Comparison of ENCODE assay signal across 26 mouse cellular contexts in the genomic region with DNA sequence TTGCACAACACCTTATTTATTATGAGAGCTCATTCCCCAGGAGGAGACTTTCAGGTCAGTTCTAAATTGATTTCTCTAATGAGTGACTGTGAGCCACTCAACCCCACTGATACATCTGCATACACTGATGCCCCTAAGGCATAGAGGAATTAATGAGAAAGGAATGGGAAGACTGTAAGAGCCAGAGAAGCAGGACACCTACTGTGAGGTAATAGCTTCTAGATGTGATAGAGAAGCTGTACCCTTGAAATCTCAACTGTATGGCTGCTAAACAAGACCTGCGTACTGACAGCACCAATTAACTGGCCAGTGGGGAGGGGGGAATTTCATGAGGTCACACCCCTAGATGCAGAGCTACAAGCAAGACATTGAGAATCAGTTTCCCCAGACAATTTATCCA.
A peak's percentile ranks its signal among the peaks of the same experiment; 100 is the strongest.
DNase-seq lines count a peak whose midpoint lies in the region; ATAC-seq and TF ChIP-seq lines count a peak whose summit lies in the region.
"Had no signal": no experiment of that assay in that cellular context is flagged by ENCODE, and none has a peak within 500 bp of the region (broad histone marks: within the 10 kb centered on the region; RNA-seq: fewer than 3 reads in every experiment).

No protein-coding gene starts in this region.

- H3K4me3 ChIP-seq in hindbrain, embryonic 11.5 days (ENCODE audit: low read depth, low read length), result no peak overlapping the region
- no peak overlapping the region for H3K4me3 ChIP-seq in hindbrain, postnatal 0 days (ENCODE audit: low read length)
- H3K4me3 ChIP-seq in midbrain, embryonic 14.5 days (replicated peaks; ENCODE audit: low read depth, low read length), result no peak overlapping the region
- no peak overlapping the region for H3K4me3 ChIP-seq in heart, adult 2 months
- H3K4me3 ChIP-seq: forebrain, embryonic 10.5 days; gastrocnemius, adult 2 months; heart, embryonic 10.5 days; intestine, embryonic 15.5 days; limb, embryonic 12.5 days had no signal

- ATAC-seq in hindbrain, embryonic 11.5 days (ENCODE audit: low FRiP score), result peak; percentile 54
- no peak for ATAC-seq in hindbrain, postnatal 0 days
- peak; percentile 58 for ATAC-seq in midbrain, embryonic 14.5 days (ENCODE audit: low FRiP score, low TSS enrichment)
- ATAC-seq in megakaryocyte-erythroid progenitor cell, adult 5-6 weeks (replicated peaks; ENCODE audit: low FRiP score, low TSS enrichment, poor library complexity, severe bottlenecking), result no peak
- ATAC-seq: intestine, embryonic 15.5 days; liver, postnatal 0 days; lung, postnatal 0 days had no signal

- H3K9ac ChIP-seq in hindbrain, embryonic 11.5 days (ENCODE audit: low read depth, low read length), result no peak overlapping the region
- no peak overlapping the region for H3K9ac ChIP-seq in hindbrain, postnatal 0 days (replicated peaks; ENCODE audit: low read length)
- H3K9ac ChIP-seq in midbrain, embryonic 14.5 days (replicated peaks; ENCODE audit: low read length), result no peak overlapping the region
- no peak overlapping the region for H3K9ac ChIP-seq in heart, adult 2 months (ENCODE audit: low read depth, low read length)
- H3K9ac ChIP-seq: intestine, embryonic 15.5 days; limb, embryonic 12.5 days; liver, postnatal 0 days had no signal

- no peaks in the 10 kb centered on the region for H3K79me2 ChIP-seq in heart, adult 2 months (replicated peaks; ENCODE audit: control insufficient read depth, insufficient read depth, low read length)

- no peak for DNase-seq in hindbrain, embryonic 11.5 days (ENCODE audit: low spot score)
- DNase-seq in hindbrain, postnatal 0 days (ENCODE audit: low spot score), result no peak
- DNase-seq in retina, postnatal 1 day, result peak; percentile 39
- no peak for DNase-seq in retina, embryonic 14.5 days (ENCODE audit: low spot score)
- DNase-seq in midbrain, embryonic 14.5 days, result no peak
- no peak for DNase-seq in right cerebral cortex, adult 18-20 months
- DNase-seq in heart, adult 2 months, result no peak
- DNase-seq: adrenal gland, postnatal 36 days; cerebellum, adult 11 months; cerebellum, postnatal 10 days; gastrocnemius, adult 2 months; heart, postnatal 4 days; kidney, adult 8-10 months; kidney, postnatal 10 days; liver, postnatal 0 days; right cerebral cortex, postnatal 14 days; thymus, adult 2 months had no signal

- H3K9me3 ChIP-seq in hindbrain, embryonic 11.5 days (ENCODE audit: control insufficient read depth, low read length), result no peaks in the 10 kb centered on the region
- no peaks in the 10 kb centered on the region for H3K9me3 ChIP-seq in hindbrain, postnatal 0 days (ENCODE audit: low read length)
- H3K9me3 ChIP-seq in midbrain, embryonic 14.5 days (ENCODE audit: control insufficient read depth, low read length), result no peaks in the 10 kb centered on the region
- H3K9me3 ChIP-seq: forebrain, embryonic 10.5 days; heart, embryonic 10.5 days; intestine, embryonic 15.5 days; limb, embryonic 12.5 days had no signal

- WGBS in hindbrain, embryonic 11.5 days, result 77% methylated on average over 1 of the region's 1 CpGs
- WGBS in hindbrain, postnatal 0 days, result 70% methylated on average over 1 of the region's 1 CpGs
- 62% methylated on average over 1 of the region's 1 CpGs for WGBS in midbrain, embryonic 14.5 days
- WGBS in heart, adult 2 months, result 93% methylated on average over 1 of the region's 1 CpGs

- TF ChIP-seq CTCF in hindbrain, postnatal 0 days (IDR thresholded peaks at IDR 0.05; ENCODE audit: low read depth), result no peak
- no peak for TF ChIP-seq CTCF in heart, adult 2 months (IDR thresholded peaks at IDR 0.05)

- intact Hi-C loops in heart, adult 2 months (cut with DNase I), result no loop called here

- H3K4me2 ChIP-seq in hindbrain, embryonic 11.5 days (replicated peaks; ENCODE audit: low read depth, low read length), result no peak overlapping the region
- H3K4me2 ChIP-seq in hindbrain, postnatal 0 days (ENCODE audit: low read depth, low read length), result no peak overlapping the region
- no peak overlapping the region for H3K4me2 ChIP-seq in midbrain, embryonic 14.5 days (ENCODE audit: low read length)
- H3K4me2 ChIP-seq: intestine, embryonic 15.5 days; limb, embryonic 12.5 days; liver, embryonic 11.5 days had no signal

- H3K4me1 ChIP-seq in hindbrain, embryonic 11.5 days (replicated peaks; ENCODE audit: control insufficient read depth, insufficient read depth, low read length), result no peaks in the 10 kb centered on the region
- H3K4me1 ChIP-seq in hindbrain, postnatal 0 days (ENCODE audit: insufficient read depth, low read length), result no peaks in the 10 kb centered on the region
- no peaks in the 10 kb centered on the region for H3K4me1 ChIP-seq in midbrain, embryonic 14.5 days (ENCODE audit: control insufficient read depth, insufficient read depth, low read length)
- no peaks in the 10 kb centered on the region for H3K4me1 ChIP-seq in heart, adult 2 months (ENCODE audit: control insufficient read depth, insufficient read depth, low read length)
- H3K4me1 ChIP-seq: heart, embryonic 10.5 days; intestine, embryonic 15.5 days; limb, embryonic 12.5 days had no signal

- no peak for TF ChIP-seq POLR2A in heart, adult 2 months (IDR thresholded peaks at IDR 0.05; ENCODE audit: insufficient read depth, low read depth, low read length)

- H3K27me3 ChIP-seq in hindbrain, embryonic 11.5 days (ENCODE audit: control insufficient read depth, insufficient read depth, low read length), result no peaks in the 10 kb centered on the region
- no peaks in the 10 kb centered on the region for H3K27me3 ChIP-seq in hindbrain, postnatal 0 days (ENCODE audit: insufficient read depth, low read length)
- H3K27me3 ChIP-seq in midbrain, embryonic 14.5 days (ENCODE audit: control insufficient read depth, insufficient read depth, low read length), result no peaks in the 10 kb centered on the region
- H3K27me3 ChIP-seq in heart, adult 2 months (ENCODE audit: control insufficient read depth, insufficient read depth, low read length), result no peaks in the 10 kb centered on the region
- H3K27me3 ChIP-seq: intestine, embryonic 15.5 days; limb, embryonic 12.5 days had no signal

- no peak for TF ChIP-seq EP300 in heart, adult 2 months (IDR thresholded peaks at IDR 0.05; ENCODE audit: insufficient read depth, low read depth, low read length)

- H3K36me3 ChIP-seq in hindbrain, embryonic 11.5 days (ENCODE audit: control insufficient read depth, insufficient read depth, low read length), result no peaks in the 10 kb centered on the region
- no peaks in the 10 kb centered on the region for H3K36me3 ChIP-seq in hindbrain, postnatal 0 days (ENCODE audit: insufficient read depth, low read length)
- no peaks in the 10 kb centered on the region for H3K36me3 ChIP-seq in midbrain, embryonic 14.5 days (ENCODE audit: control insufficient read depth, insufficient read depth, low read length)
- no peaks in the 10 kb centered on the region for H3K36me3 ChIP-seq in heart, adult 2 months (ENCODE audit: control insufficient read depth, insufficient read depth, low read length)
- H3K36me3 ChIP-seq: forebrain, embryonic 10.5 days; heart, embryonic 10.5 days; intestine, embryonic 15.5 days; limb, embryonic 12.5 days had no signal

- H3K27ac ChIP-seq in hindbrain, embryonic 11.5 days (ENCODE audit: low read depth, low read length), result no peak overlapping the region
- H3K27ac ChIP-seq in hindbrain, postnatal 0 days, result no peak overlapping the region
- H3K27ac ChIP-seq in midbrain, embryonic 14.5 days (replicated peaks; ENCODE audit: low read depth, low read length), result no peak overlapping the region
- H3K27ac ChIP-seq in heart, adult 2 months, result no peak overlapping the region
- H3K27ac ChIP-seq: forebrain, embryonic 10.5 days; gastrocnemius, adult 2 months; heart, embryonic 10.5 days; intestine, embryonic 15.5 days; limb, embryonic 12.5 days; macrophage; stomach, postnatal 0 days had no signal

Comparison
In these comparisons a context has a peak if more than half of its experiments do, and no peak if none do; other contexts are left out.
1. ATAC-seq: peak in hindbrain, embryonic 11.5 days (single experiment) and midbrain, embryonic 14.5 days (single experiment); none in hindbrain, postnatal 0 days (single experiment) and megakaryocyte-erythroid progenitor cell, adult 5-6 weeks (single experiment).